ENCODE assay signal across 8 mouse cellular contexts in the genomic region with DNA sequence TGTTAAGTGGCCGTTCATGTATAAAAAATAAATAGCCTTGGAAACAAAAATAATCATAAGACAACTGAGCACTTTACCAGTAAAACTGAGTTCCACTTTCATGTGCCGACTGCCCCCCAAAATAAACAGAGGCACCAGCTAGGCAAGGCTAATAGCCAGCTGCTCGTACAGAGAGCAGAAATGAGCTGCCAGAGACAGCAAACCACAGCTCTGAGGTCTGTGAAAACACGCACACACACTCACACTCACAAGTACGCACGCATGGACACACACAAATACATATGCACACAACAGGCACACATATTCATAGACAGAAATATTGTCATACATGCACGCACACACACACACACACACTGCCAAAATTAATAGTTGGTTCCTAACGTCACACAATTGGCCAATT. TPM values are rescaled to one million over a fixed set of nuclear protein-coding genes. Genes with fewer than 3 reads are reported as not detected.
A peak's percentile ranks its signal among the peaks of the same experiment; 100 is the strongest.
DNase-seq lines count a peak whose midpoint lies in the region; ATAC-seq lines count a peak whose summit lies in the region.

No protein-coding gene starts in this region.

- H3K9me3 ChIP-seq in heart, embryonic 11.5 days (replicated peaks; ENCODE audit: control insufficient read depth, low read length) = no peaks in the 10 kb centered on the region
- no peaks in the 10 kb centered on the region for H3K9me3 ChIP-seq in forebrain, embryonic 12.5 days
- H3K9me3 ChIP-seq in limb, embryonic 15.5 days = no peaks in the 10 kb centered on the region

- no peaks in the 10 kb centered on the region for H3K27me3 ChIP-seq in heart, embryonic 11.5 days (ENCODE audit: control insufficient read depth, insufficient read depth, low read length)
- H3K27me3 ChIP-seq in forebrain, embryonic 12.5 days = 0 out of 2 replicates have a peak, but pooled peaks cover 12% of the 10 kb centered on the region
- no peaks in the 10 kb centered on the region for H3K27me3 ChIP-seq in limb, embryonic 15.5 days

- intact Hi-C loops in heart, postnatal 25 days (cut with DNase I) = no loop called here

- WGBS in heart, embryonic 11.5 days (ENCODE audit: insufficient replicate concordance) = 38% methylated on average over 8 of the region's 8 CpGs
- 63% methylated on average over 8 of the region's 8 CpGs for WGBS in forebrain, embryonic 12.5 days
- WGBS in limb, embryonic 15.5 days = 19% methylated on average over 8 of the region's 8 CpGs

- peak overlapping the region; percentile 62 for H3K9ac ChIP-seq in heart, embryonic 11.5 days (ENCODE audit: low read depth, low read length)
- no peak overlapping the region for H3K9ac ChIP-seq in forebrain, embryonic 12.5 days
- H3K9ac ChIP-seq in limb, embryonic 15.5 days = no peak overlapping the region

- DNase-seq in heart, postnatal 25 days (ENCODE audit: low spot score) = no peak
- DNase-seq in A20 (ENCODE audit: low read depth, low spot score) = peak; percentile 93
- no peak for DNase-seq in right cerebral cortex, postnatal 4 days
- DNase-seq in frontal cortex, postnatal 14 days (ENCODE audit: low spot score in 2 of 2) = no peak
- no peak for DNase-seq in kidney, postnatal 10 days

- peak overlapping the region; percentile 14; the same call in 1 of the 2 replicates for H3K4me3 ChIP-seq in heart, embryonic 11.5 days (ENCODE audit: low read depth, low read length)
- H3K4me3 ChIP-seq in forebrain, embryonic 12.5 days (replicated peaks) = no peak overlapping the region
- H3K4me3 ChIP-seq in limb, embryonic 15.5 days = no peak overlapping the region

- no peak for ATAC-seq in heart, embryonic 11.5 days (replicated peaks; ENCODE audit: insufficient number of reproducible peaks, low FRiP score, low TSS enrichment)
- no peak for ATAC-seq in forebrain, embryonic 12.5 days (ENCODE audit: low FRiP score)
- 0 out of 2 replicates have a peak, but pooled peaks have one; percentile 21 for ATAC-seq in limb, embryonic 15.5 days (ENCODE audit: insufficient number of reproducible peaks, low FRiP score, low TSS enrichment, low read depth)

- H3K27ac ChIP-seq in heart, embryonic 11.5 days (ENCODE audit: low read depth, low read length) = peak overlapping the region; percentile 97
- peak overlapping the region; percentile 50; the same call in 1 of the 2 replicates for H3K27ac ChIP-seq in forebrain, embryonic 12.5 days
- H3K27ac ChIP-seq in limb, embryonic 15.5 days = peak overlapping the region; percentile 82

- H3K4me1 ChIP-seq in heart, embryonic 11.5 days (ENCODE audit: control insufficient read depth, insufficient read depth, low read length) = peaks cover 77% of the 10 kb centered on the region
- peaks cover 29% of the 10 kb centered on the region for H3K4me1 ChIP-seq in forebrain, embryonic 12.5 days
- H3K4me1 ChIP-seq in limb, embryonic 15.5 days = peaks cover 80% of the 10 kb centered on the region

- peak overlapping the region; percentile 57 for H3K4me2 ChIP-seq in heart, embryonic 11.5 days
- H3K4me2 ChIP-seq in forebrain, embryonic 12.5 days = no peak overlapping the region
- peak overlapping the region; percentile 28 for H3K4me2 ChIP-seq in limb, embryonic 15.5 days

- H3K36me3 ChIP-seq in heart, embryonic 11.5 days (ENCODE audit: control insufficient read depth, insufficient read depth, low read length) = no peaks in the 10 kb centered on the region
- no peaks in the 10 kb centered on the region for H3K36me3 ChIP-seq in forebrain, embryonic 12.5 days (replicated peaks)
- no peaks in the 10 kb centered on the region for H3K36me3 ChIP-seq in limb, embryonic 15.5 days

RNA-seq across cellular contexts. Expression of a gene that starts 46.6 kb away (rescaled TPM):
- 18.3 and 23.9 TPM in 2 replicates for polyA plus RNA-seq in heart, embryonic 11.5 days (2014; fragmentation: Nextera tagmentation; extraction: Ambion mirVana)
- total RNA-seq in heart, postnatal 25 days (2021) = 100 to 1,000 TPM; 146 to 157 TPM
- 6.6 and 7.3 TPM in 2 replicates for polyA plus RNA-seq in forebrain, embryonic 12.5 days (2016; fragmentation: Nextera tagmentation; extraction: Ambion mirVana)
- polyA plus RNA-seq in limb, embryonic 15.5 days (2015; fragmentation: Nextera tagmentation; extraction: Ambion mirVana) = 17.3 and 17.8 TPM in 2 replicates
